Mouse (Mus musculus): ENCODE results near the gene Olfr202.
"Not testable (repeated sequence)": the region's sequence is repeated elsewhere in the genome, so short reads cannot be mapped to it uniquely, and the experiment has no call there.

Olfr202 gene

GRCm38 (mm10) chr16:59286693-59287092, at the start of gene Olfr202:
Gene Olfr202 (minus strand): TSS chr16:59286793.
- DNase-seq (ENCODE audit: low spot score), result no peak

- no peak for DNase-seq (ENCODE audit: low spot score)
These were observed 44.4 kb upstream of the Olfr202 start, which contains the start of gene Olfr205 for GRCm38 (mm10) chr16:59331038-59331437. Gene Olfr205 (minus strand): TSS chr16:59331138.

DNA sequence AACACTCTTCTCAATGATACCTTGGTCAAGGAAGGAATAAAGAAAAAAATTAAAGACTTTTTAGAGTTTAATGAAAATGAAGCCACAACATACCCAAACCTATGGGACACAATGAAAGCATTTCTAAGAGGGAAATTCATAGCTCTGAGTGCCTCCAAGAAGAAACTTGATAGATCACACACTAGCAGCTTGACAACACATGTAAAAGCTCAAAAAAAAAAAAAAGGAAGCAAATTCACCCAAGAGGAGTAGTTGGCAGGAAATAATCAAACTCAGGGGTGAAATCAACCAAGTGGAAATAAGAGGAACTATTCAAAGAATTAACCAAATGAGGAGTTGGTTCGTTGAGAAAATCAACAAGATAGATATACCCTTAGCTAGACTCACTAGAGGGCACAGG, 36.7 kb upstream of the Olfr202 start:
- DNase-seq (ENCODE audit: low spot score), result not testable (repeated sequence)

GRCm38 (mm10) chr16:59318148-59318547, 31.6 kb upstream of the Olfr202 start, which contains the start of gene Olfr204:
Gene Olfr204 (minus strand): TSS chr16:59318248.
- DNase-seq (ENCODE audit: low spot score), result no peak

GRCm38 (mm10) chr16:59298581-59298980, 12.0 kb upstream of the Olfr202 start, which contains the start of gene Olfr203:
Gene Olfr203 (plus strand): TSS chr16:59298881.
- no peak for DNase-seq (ENCODE audit: low spot score)

DNA sequence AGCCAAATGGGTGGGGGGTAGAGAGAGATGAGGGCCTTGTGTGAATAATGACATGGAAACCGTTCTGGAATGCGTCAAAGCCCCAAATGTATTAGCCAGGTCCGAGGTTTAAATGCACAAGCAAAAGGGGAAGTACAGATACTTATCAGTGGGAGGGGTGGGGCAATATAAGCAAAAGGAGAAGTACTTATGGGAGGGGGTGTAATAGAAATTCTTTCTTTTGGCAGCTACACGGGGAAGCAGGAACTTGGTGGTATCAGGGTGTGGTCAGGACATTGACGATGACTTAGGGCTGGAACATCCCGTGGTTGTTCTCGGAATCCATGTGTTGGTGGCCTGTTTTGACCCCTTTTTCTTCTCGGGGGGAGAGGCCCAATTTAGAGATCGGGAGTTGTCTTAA, 983 bp upstream of the Olfr202 start:
- DNase-seq (ENCODE audit: low spot score), result not testable (repeated sequence)

DNA sequence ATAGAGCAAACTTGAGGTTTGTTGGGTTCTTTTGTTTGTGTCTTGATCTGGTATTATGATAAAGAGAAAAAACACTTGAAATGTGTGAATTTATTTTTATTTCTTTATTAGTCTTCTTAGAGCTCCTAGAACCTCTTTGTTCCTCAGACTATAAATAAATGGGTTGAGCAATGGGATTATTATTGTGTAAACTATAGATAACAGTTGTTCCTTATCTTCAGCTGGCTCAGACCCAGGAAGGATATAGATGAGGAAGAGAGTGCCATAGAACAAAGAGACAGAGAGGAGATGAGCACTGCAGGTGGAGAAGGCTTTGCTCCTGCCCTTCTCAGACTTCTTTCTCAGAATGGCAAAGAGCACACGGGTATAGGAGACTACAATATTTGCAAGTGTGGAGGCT, 3.1 kb downstream of the Olfr202 start:
- DNase-seq (ENCODE audit: low spot score), result no peak

GRCm38 (mm10) chr16:59280542-59280941, 6.1 kb downstream of the Olfr202 start:
- no peak for DNase-seq (ENCODE audit: low spot score)

GRCm38 (mm10) chr16:59272532-59272931, 14.1 kb downstream of the Olfr202 start, which contains the start of gene Olfr201:
Gene Olfr201 (minus strand): TSS chr16:59272632.
- DNase-seq (ENCODE audit: low spot score), result not testable (repeated sequence)

- DNase-seq (ENCODE audit: low spot score), result not testable (repeated sequence)
These were observed 17.5 kb downstream of the Olfr202 start for GRCm38 (mm10) chr16:59269097-59269496.

DNA sequence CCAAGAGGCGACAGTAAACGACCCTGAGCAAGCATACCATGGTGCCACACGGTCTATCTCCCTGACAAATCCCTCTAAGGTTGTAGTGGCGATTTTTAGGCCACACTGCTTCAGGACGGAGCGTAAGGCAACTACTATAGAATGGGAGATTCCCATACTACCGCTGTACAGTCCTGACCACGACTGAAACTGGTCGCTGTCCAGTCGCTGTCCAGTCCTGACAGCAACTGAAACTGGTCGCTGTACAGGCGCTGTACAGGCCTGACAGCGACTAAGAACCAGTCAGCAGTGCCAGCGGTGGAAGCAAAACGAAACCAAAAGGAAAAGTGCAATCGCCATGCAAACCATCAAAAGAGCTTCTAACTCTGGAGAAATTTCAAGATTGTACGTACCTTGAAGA, 36.9 kb downstream of the Olfr202 start:
- DNase-seq (ENCODE audit: low spot score), result no peak

Measured in ovary, adult 18-20 months (tissue).